Comparison of ENCODE assay signal across 12 mouse cellular contexts in the genomic region with DNA sequence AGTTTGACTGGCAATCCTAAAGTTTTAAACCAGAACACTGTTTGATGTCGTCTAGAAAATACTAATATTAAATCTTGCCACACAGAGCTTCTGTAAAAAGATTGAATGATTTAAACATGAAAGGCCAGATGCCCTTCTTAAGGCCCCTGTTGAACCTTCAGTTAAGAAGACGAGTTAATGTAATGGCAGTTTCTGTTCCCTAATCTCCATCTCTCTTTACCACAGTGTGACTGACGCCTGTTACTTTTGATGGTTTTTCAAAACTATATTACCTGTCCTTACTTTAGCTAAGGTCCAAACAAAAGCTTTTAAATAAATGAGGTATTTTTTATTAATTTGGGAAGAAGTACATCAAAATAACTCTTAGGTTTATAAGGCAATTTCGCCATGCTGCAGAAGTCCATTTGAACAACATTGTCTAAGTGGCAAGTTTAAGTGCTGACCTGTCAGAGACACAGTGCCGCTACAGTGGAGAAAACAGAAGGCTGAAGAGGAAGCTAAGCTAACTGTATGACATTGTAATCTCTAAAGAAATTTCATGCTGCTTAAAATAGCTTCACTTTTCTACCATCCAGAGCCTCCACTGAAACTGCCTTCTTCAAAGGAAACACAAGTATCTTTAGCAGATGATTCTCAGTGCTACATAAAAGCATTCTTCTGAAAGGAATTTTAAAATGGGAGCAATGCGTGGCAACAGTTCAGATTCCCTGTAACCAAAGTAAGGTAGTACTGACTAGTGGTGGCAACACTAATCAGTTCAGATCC. TPM values are rescaled to one million over a fixed set of nuclear protein-coding genes. Genes with fewer than 3 reads are reported as not detected.
A peak's percentile ranks its signal among the peaks of the same experiment; 100 is the strongest.
DNase-seq lines count a peak whose midpoint lies in the region; ATAC-seq and TF ChIP-seq lines count a peak whose summit lies in the region.
"Had no signal": no experiment of that assay in that cellular context is flagged by ENCODE, and none has a peak within 500 bp of the region (broad histone marks: within the 10 kb centered on the region; RNA-seq: fewer than 3 reads in every experiment).

No protein-coding gene starts in this region.

- WGBS in heart, postnatal 0 days = 33% methylated on average over 6 of the region's 6 CpGs
- WGBS in heart, adult 2 months = 57% methylated on average over 6 of the region's 6 CpGs
- WGBS in macrophage (ENCODE audit: missing documents) = 26% methylated on average over 6 of the region's 6 CpGs

- peak overlapping the region; percentile 67 for H3K27ac ChIP-seq in heart, postnatal 0 days (ENCODE audit: low read depth)
- H3K27ac ChIP-seq in heart, adult 2 months = no peak overlapping the region; the same call in 1 of the 2 replicates
- H3K27ac ChIP-seq in CH12.LX (ENCODE audit: insufficient read depth, low read depth) (peak overlapping the region; percentile 78), macrophage (peak overlapping the region; percentile 93)
- H3K27ac ChIP-seq: kidney, postnatal 0 days; limb, embryonic 12.5 days had no signal

- no peaks in the 10 kb centered on the region for H3K27me3 ChIP-seq in heart, postnatal 0 days (ENCODE audit: control insufficient read depth, insufficient read depth, low read length)
- H3K27me3 ChIP-seq in heart, adult 2 months (ENCODE audit: control insufficient read depth, insufficient read depth, low read length) = no peaks in the 10 kb centered on the region
- H3K27me3 ChIP-seq in CH12.LX (replicated peaks) = no peaks in the 10 kb centered on the region
- H3K27me3 ChIP-seq: limb, embryonic 12.5 days had no signal

- TF ChIP-seq RAD21 in CH12.LX (IDR thresholded peaks at IDR 0.05; ENCODE audit: low read depth, low read length) = no peak

- H3K4me3 ChIP-seq in heart, postnatal 0 days (ENCODE audit: low read depth, low read length) = no peak overlapping the region
- no peak overlapping the region for H3K4me3 ChIP-seq in heart, adult 2 months
- H3K4me3 ChIP-seq in CH12.LX (replicated peaks in 1 of 3; ENCODE audit: low read depth in 2 of 3, low read length in 2 of 3, poor library complexity in 1 of 3) = peak overlapping the region in 1 of 3 experiments; percentile 3
- H3K4me3 ChIP-seq in macrophage (ENCODE audit: inconsistent target) = no peak overlapping the region
- H3K4me3 ChIP-seq: limb, embryonic 12.5 days had no signal

- peaks cover 6% of the 10 kb centered on the region for H3K79me2 ChIP-seq in heart, adult 2 months (replicated peaks; ENCODE audit: control insufficient read depth, insufficient read depth, low read length)
- peaks cover 79% of the 10 kb centered on the region for H3K79me2 ChIP-seq in CH12.LX (replicated peaks; ENCODE audit: control insufficient read depth, extremely low read depth, insufficient read depth, poor library complexity, severe bottlenecking)
- H3K79me2 ChIP-seq in macrophage (ENCODE audit: inconsistent target) = peaks cover 87% of the 10 kb centered on the region

- dilution Hi-C loops in CH12.LX (cut with MboI; ENCODE audit: extremely low pct_ligation_motif_present, extremely low pct_unique_long_range_greater_than_20kb, low sequenced_read_pairs) = no loop called here

- H3K9me3 ChIP-seq in heart, postnatal 0 days (replicated peaks; ENCODE audit: control insufficient read depth, low read length) = no peaks in the 10 kb centered on the region
- H3K9me3 ChIP-seq in CH12.LX (replicated peaks; ENCODE audit: low read length) = peaks cover 2% of the 10 kb centered on the region
- H3K9me3 ChIP-seq: limb, embryonic 12.5 days had no signal

- H3K4me2 ChIP-seq in heart, postnatal 0 days (ENCODE audit: low read depth, low read length) = peak overlapping the region; percentile 28
- peak overlapping the region; percentile 76 for H3K4me2 ChIP-seq in CH12.LX (ENCODE audit: insufficient read depth, low read depth, poor library complexity, severe bottlenecking)
- H3K4me2 ChIP-seq: limb, embryonic 12.5 days had no signal

- intact Hi-C loops in heart, adult 2 months (cut with DNase I) = loop anchor here (5.0 kb wide), 1 partner anchor 32 kb away; no protein-coding TSS in a partner anchor

- no peak overlapping the region for H3K9ac ChIP-seq in heart, postnatal 0 days (replicated peaks; ENCODE audit: low read depth, low read length)
- no peak overlapping the region for H3K9ac ChIP-seq in heart, adult 2 months (ENCODE audit: low read depth, low read length)
- peak overlapping the region; percentile 47; the same call in 1 of the 2 replicates for H3K9ac ChIP-seq in CH12.LX (ENCODE audit: insufficient read depth, low read depth)
- H3K9ac ChIP-seq: limb, embryonic 12.5 days had no signal

- H3K36me3 ChIP-seq in heart, postnatal 0 days (replicated peaks; ENCODE audit: control insufficient read depth, insufficient read depth, low read length) = no peaks in the 10 kb centered on the region
- H3K36me3 ChIP-seq in heart, adult 2 months (ENCODE audit: control insufficient read depth, insufficient read depth, low read length) = peaks cover 28% of the 10 kb centered on the region
- peaks cover 59 to 81% of the 10 kb centered on the region in 2 experiments for H3K36me3 ChIP-seq in CH12.LX (replicated peaks in 1 of 2; ENCODE audit: control insufficient read depth in 1 of 2, insufficient read depth in 1 of 2, low read length in 1 of 2)
- peaks cover 4% of the 10 kb centered on the region for H3K36me3 ChIP-seq in macrophage (ENCODE audit: inconsistent target)

- peak; percentile 46 for DNase-seq in heart, postnatal 0 days (ENCODE audit: low spot score)
- DNase-seq in heart, adult 2 months = no peak
- peak; percentile 64 for DNase-seq in CH12.LX (ENCODE audit: extremely low read depth)
- peak; percentile 56 for DNase-seq in brain, adult 2 months (ENCODE audit: low read depth, low spot score)
- DNase-seq in yolk sac, embryonic 10.5 days (ENCODE audit: low spot score) = no peak
- no peak for DNase-seq in adrenal gland, postnatal 25 days
- DNase-seq: adrenal gland, postnatal 14 days; right cerebral cortex, postnatal 4 days had no signal

- peaks cover 35% of the 10 kb centered on the region for H3K4me1 ChIP-seq in heart, postnatal 0 days (ENCODE audit: control insufficient read depth, insufficient read depth)
- peaks cover 13% of the 10 kb centered on the region for H3K4me1 ChIP-seq in heart, adult 2 months (ENCODE audit: control insufficient read depth, insufficient read depth, low read length)
- peaks cover 15 to 72% of the 10 kb centered on the region in 2 experiments for H3K4me1 ChIP-seq in CH12.LX (ENCODE audit: control insufficient read depth in 1 of 2, insufficient read depth in 2 of 2)
- H3K4me1 ChIP-seq: limb, embryonic 12.5 days had no signal

- no peak for TF ChIP-seq CTCF in heart, postnatal 0 days (IDR thresholded peaks at IDR 0.05; ENCODE audit: low read depth)
- TF ChIP-seq CTCF in heart, adult 2 months (IDR thresholded peaks at IDR 0.05) = no peak
- no peak for TF ChIP-seq CTCF in CH12.LX (conservative IDR thresholded peaks at IDR 0.05 in 1 of 2, IDR thresholded peaks at IDR 0.05 in 1 of 2; ENCODE audit: low read depth in 2 of 2, low read length in 2 of 2)

- no peak for TF ChIP-seq POLR2A in heart, adult 2 months (IDR thresholded peaks at IDR 0.05; ENCODE audit: insufficient read depth, low read depth, low read length)
- no peak for TF ChIP-seq POLR2A in CH12.LX (IDR thresholded peaks at IDR 0.05; ENCODE audit: low read depth, low read length)

- in situ Hi-C loops in CH12.LX (cut with MboI; ENCODE audit: low pct_ligation_motif_present, low pct_unique_long_range_greater_than_20kb, low sequenced_read_pairs) = no loop called here

- ATAC-seq in heart, postnatal 0 days (ENCODE audit: insufficient read depth, low read depth) = 0 out of 2 replicates have a peak, but pooled peaks have one; percentile 34
- ATAC-seq: inflammation-experienced regulatory T-cells, adult 6 months had no signal

- no peak for TF ChIP-seq EP300 in heart, postnatal 0 days (IDR thresholded peaks at IDR 0.05; ENCODE audit: low read depth)
- TF ChIP-seq EP300 in heart, adult 2 months (IDR thresholded peaks at IDR 0.05; ENCODE audit: insufficient read depth, low read depth, low read length) = no peak
- peak; percentile 89 for TF ChIP-seq EP300 in CH12.LX (IDR thresholded peaks at IDR 0.05; ENCODE audit: low read length)

TF ChIP-seq in CH12.LX, 34 proteins besides CTCF, POLR2A, EP300 and RAD21 (continues in another document):
- TF ChIP-seq PAX5 (IDR thresholded peaks at IDR 0.05; ENCODE audit: low read length) (no peak), ZC3H11A (IDR thresholded peaks at IDR 0.05; ENCODE audit: low read depth, low read length) (no peak), MAFK (IDR thresholded peaks at IDR 0.05; ENCODE audit: insufficient replicate concordance, low read length) (peak; percentile 46; the same call in 1 of the 2 replicates), JUN (IDR thresholded peaks at IDR 0.05; ENCODE audit: insufficient read depth, low read depth, low read length) (0 out of 2 replicates have a peak, but pooled peaks have one; percentile 9)

RNA-seq across cellular contexts. Expression of gene Selenof, which starts 14.9 kb away (rescaled TPM):
- 245 and 260 TPM in 2 replicates for total RNA-seq in heart, postnatal 0 days (2014; rRNA removed; ENCODE audit: low replicate concordance)
- 416 and 439 TPM in 2 replicates for polyA plus RNA-seq in heart, postnatal 0 days (2015; fragmentation: Nextera tagmentation; extraction: Ambion mirVana)
- total RNA-seq in heart, adult 2 months (2021) = 100 to 1,000 TPM; 127 to 136 TPM
- 97.2 and 155 TPM in 2 replicates for polyA plus RNA-seq in heart, adult 2 months (2012; rRNA removed)
- total RNA-seq in CH12.LX (2012; rRNA removed) (528 and 548 TPM in 2 replicates), CH12.LX (2014; rRNA removed) (1,358 and 1,567 TPM in 2 replicates)
- polyA plus RNA-seq in CH12.LX (2012; ENCODE audit: insufficient read length, low read depth) (671 and 678 TPM in 2 replicates), macrophage (2018) (374 to 535 TPM (median 384 TPM) in 3 replicates)
- total RNA-seq in macrophage (2018; cell fraction: chromatin; rRNA removed) = 100 to 1,000 TPM in 2 of 26 experiments, 10 to 100 TPM in 24; 23.5 to 130 (median 58.2) TPM
- 100 to 1,000 TPM; 224 to 356 (median 300) TPM for total RNA-seq in macrophage (2018; cell fraction: cytosol; rRNA removed)
- total RNA-seq in macrophage (2018; cell fraction: nucleus; rRNA removed) = 100 to 1,000 TPM in 15 of 26 experiments, 10 to 100 TPM in 11; 53.0 to 207 (median 110) TPM
- total RNA-seq in adrenal gland, postnatal 25 days (2021) = 249 and 324 TPM in 2 replicates

RNA-seq across cellular contexts. Expression of gene Hs2st1, which starts 15.0 kb away (rescaled TPM):
- 9.0 and 16.1 TPM in 2 replicates for total RNA-seq in heart, postnatal 0 days (2014; rRNA removed; ENCODE audit: low replicate concordance)
- polyA plus RNA-seq in heart, postnatal 0 days (2015; fragmentation: Nextera tagmentation; extraction: Ambion mirVana) = 3.3 and 3.5 TPM in 2 replicates
- 1 to 10 TPM; 7.2 to 8.4 TPM for total RNA-seq in heart, adult 2 months (2021)
- polyA plus RNA-seq in heart, adult 2 months (2012; rRNA removed) = 2.3 and 5.2 TPM in 2 replicates
- total RNA-seq in CH12.LX (2012; rRNA removed) (17.6 and 20.4 TPM in 2 replicates), CH12.LX (2014; rRNA removed) (29.7 and 30.9 TPM in 2 replicates)
- polyA plus RNA-seq in CH12.LX (2012; ENCODE audit: insufficient read length, low read depth) (36.4 and 38.5 TPM in 2 replicates), macrophage (2018) (14.6 to 16.6 TPM (median 16.5 TPM) in 3 replicates)
- 10 to 100 TPM in 21 of 26 experiments, 1 to 10 TPM in 5; 7.0 to 58.2 (median 26.5) TPM for total RNA-seq in macrophage (2018; cell fraction: chromatin; rRNA removed)
- total RNA-seq in macrophage (2018; cell fraction: cytosol; rRNA removed) = 10 to 100 TPM in 25 of 26 experiments, 1 to 10 TPM in 1; 9.9 to 24.7 (median 16.5) TPM
- total RNA-seq in macrophage (2018; cell fraction: nucleus; rRNA removed) = 10 to 100 TPM; 13.2 to 73.1 (median 28.4) TPM
- total RNA-seq in adrenal gland, postnatal 25 days (2021) = 12.9 and 19.5 TPM in 2 replicates

Comparison
In these comparisons a context has a peak if more than half of its experiments do, and no peak if none do; other contexts are left out.
1. DNase-seq: peak in heart, postnatal 0 days (single experiment), CH12.LX (single experiment) and brain, adult 2 months (single experiment); none in heart, adult 2 months (0 of 2), yolk sac, embryonic 10.5 days (single experiment) and adrenal gland, postnatal 25 days (single experiment).